Mouse (Mus musculus) midbrain, embryonic 11.5 days (tissue): ENCODE measurements around the gene Kcnk2. TPM values are rescaled to one million over a fixed set of nuclear protein-coding genes. Genes with fewer than 3 reads are reported as not detected.

ENCODE experiments used
- ATAC-seq: fragments of 200-750 bp; cut with Nextera tagmentation; 2 replicates; pipeline ENCODE4 v1.8.0; 2017; ENCODE audit warnings: moderate TSS enrichment, moderate library complexity; ENCODE audit not compliant: low FRiP score
- DNase-seq: peaks from one replicate; pipeline ENCODE4 v3.0.0; 2015; ENCODE audit warnings: low spot score; ENCODE audit errors: missing footprints
- H3K27ac ChIP-seq: fragments of 300-500 bp; sonication (generic); 2 replicates; pipeline ENCODE4 v1.5.1; 2014; ENCODE audit warnings: low read depth, low read length
- H3K27me3 ChIP-seq: fragments of 300-500 bp; sonication (generic); 2 replicates; pipeline ENCODE4 v1.6.1; 2014; ENCODE audit warnings: mild to moderate bottlenecking, low read length, moderate library complexity, mixed read lengths; ENCODE audit not compliant: control insufficient read depth, insufficient read depth
- H3K36me3 ChIP-seq: fragments of 300-500 bp; sonication (generic); 2 replicates; pipeline ENCODE4 v1.6.1; 2014; ENCODE audit warnings: mild to moderate bottlenecking, low read length, moderate library complexity, mixed read lengths; ENCODE audit not compliant: control insufficient read depth, insufficient read depth
- H3K4me1 ChIP-seq: fragments of 300-500 bp; sonication (generic); 2 replicates; pipeline ENCODE4 v1.6.1; 2014; ENCODE audit warnings: low read length; ENCODE audit not compliant: control insufficient read depth, insufficient read depth
- H3K4me2 ChIP-seq: fragments of 300-500 bp; sonication (generic); 2 replicates; pipeline ENCODE4 v1.6.1; 2014; ENCODE audit warnings: mild to moderate bottlenecking, moderate library complexity
- H3K4me3 ChIP-seq: fragments of 300-500 bp; sonication (generic); 2 replicates; pipeline ENCODE4 v1.5.1; 2014; ENCODE audit warnings: low read depth, low read length
- H3K9ac ChIP-seq: fragments of 300-500 bp; sonication (generic); 2 replicates; pipeline ENCODE4 v1.6.1; 2014; ENCODE audit warnings: low read length
- H3K9me3 ChIP-seq: fragments of 300-500 bp; sonication (generic); 2 replicates; pipeline ENCODE4 v1.6.1; 2016; ENCODE audit warnings: low read length; ENCODE audit not compliant: control insufficient read depth
- whole genome bisulfite sequencing: fragments of 180-500 bp; shearing (Covaris S2); extraction: QIAGEN DNeasy Blood & Tissue Kit; methylation state at CpG from one replicate; pipeline ENCODE4 v1.1.7; 2014; 5-methylcytosine and 5-hydroxymethylcytosine counted together
- microRNA-seq: library from miRNA; unstranded; fragments of <30 nt; microRNA quantifications from one replicate; pipeline ENCODE4, GENCODE M21; 2017
- polyA plus RNA-seq: library from polyadenylated mRNA; unstranded; fragments of >200 nt; fragmentation: Nextera tagmentation; extraction: Ambion mirVana; gene quantifications from 2 replicates; pipeline ENCODE4 v1.2.1, GENCODE M21; 2014

Gene Kcnk2
- polyA plus RNA-seq, 1 experiment from 2014 or later, result 5.2 TPM

GRCm38 (mm10) chr1:189171138-189171537, 230.9 kb downstream of the Kcnk2 start:
- H3K36me3 ChIP-seq, result no peaks in the 10 kb centered on the region
- H3K27me3 ChIP-seq, result no peaks in the 10 kb centered on the region
- H3K9me3 ChIP-seq, result no peaks in the 10 kb centered on the region
- H3K27ac ChIP-seq, result no peak overlapping the region
- 74% methylated on average over 4 of the region's 4 CpGs for WGBS
- no peaks in the 10 kb centered on the region for H3K4me1 ChIP-seq
- no peak overlapping the region for H3K4me3 ChIP-seq
- no peak overlapping the region for H3K9ac ChIP-seq
- DNase-seq (no peak), ATAC-seq (no peak)
- no peak overlapping the region for H3K4me2 ChIP-seq

- H3K27ac ChIP-seq, result no peak overlapping the region
- no peaks in the 10 kb centered on the region for H3K36me3 ChIP-seq
- no peak overlapping the region for H3K4me2 ChIP-seq
- DNase-seq, result peak; percentile 83
- ATAC-seq, result no peak
- no peaks in the 10 kb centered on the region for H3K9me3 ChIP-seq
- no peak overlapping the region for H3K4me3 ChIP-seq
- H3K27me3 ChIP-seq, result no peaks in the 10 kb centered on the region
- H3K9ac ChIP-seq, result no peak overlapping the region
- no peaks in the 10 kb centered on the region for H3K4me1 ChIP-seq
- WGBS, result 86% methylated on average over 6 of the region's 6 CpGs
These were observed 236.3 kb downstream of the Kcnk2 start for GRCm38 (mm10) chr1:189165756-189166155.

- Histone ChIP-seq H3K27ac (no peak overlapping the region), H3K9me3 (no peaks in the 10 kb centered on the region), H3K9ac (no peak overlapping the region), H3K4me2 (no peak overlapping the region), H3K36me3 (no peaks in the 10 kb centered on the region), H3K4me1 (no peaks in the 10 kb centered on the region), H3K4me3 (no peak overlapping the region), H3K27me3 (no peaks in the 10 kb centered on the region)
- no peak for ATAC-seq
- DNase-seq, result no peak
- WGBS, result 83% methylated on average over 6 of the region's 6 CpGs
These were observed 236.9 kb downstream of the Kcnk2 start for GRCm38 (mm10) chr1:189165141-189165540.

GRCm38 (mm10) chr1:189164721-189165120, 237.4 kb downstream of the Kcnk2 start:
- no peaks in the 10 kb centered on the region for H3K27me3 ChIP-seq
- no peak for DNase-seq
- no peaks in the 10 kb centered on the region for H3K36me3 ChIP-seq
- no peak overlapping the region for H3K27ac ChIP-seq
- ATAC-seq, result no peak
- WGBS, result 91% methylated on average over 4 of the region's 4 CpGs
- H3K9me3 ChIP-seq, result no peaks in the 10 kb centered on the region
- no peak overlapping the region for H3K4me3 ChIP-seq
- H3K4me1 ChIP-seq, result no peaks in the 10 kb centered on the region
- H3K4me2 ChIP-seq, result no peak overlapping the region
- H3K9ac ChIP-seq, result no peak overlapping the region

GRCm38 (mm10) chr1:189164241-189164640, 237.8 kb downstream of the Kcnk2 start:
- Histone ChIP-seq H3K27ac (no peak overlapping the region), H3K9ac (no peak overlapping the region), H3K4me2 (no peak overlapping the region), H3K9me3 (no peaks in the 10 kb centered on the region), H3K27me3 (no peaks in the 10 kb centered on the region), H3K4me1 (no peaks in the 10 kb centered on the region), H3K4me3 (no peak overlapping the region), H3K36me3 (no peaks in the 10 kb centered on the region)
- ATAC-seq (no peak), DNase-seq (no peak)
- WGBS, result 100% methylated on average over 2 of the region's 2 CpGs

Small RNAs within 50 kb of the gene (microRNA-seq; reads per million reads assigned to microRNA genes)
- not detected for gene Gm24092
